Mouse (Mus musculus) intestine, postnatal 0 days (tissue): ENCODE measurements around the gene Atp8a2. TPM values are rescaled to one million over a fixed set of nuclear protein-coding genes. Genes with fewer than 3 reads are reported as not detected.
"Not testable (repeated sequence)": the region's sequence is repeated elsewhere in the genome, so short reads cannot be mapped to it uniquely, and the experiment has no call there.

ENCODE experiments used
- ATAC-seq: fragments of 200-750 bp; cut with Nextera tagmentation; 2 replicates; pipeline ENCODE4 v1.8.0; 2017; ENCODE audit warnings: mild to moderate bottlenecking, moderate TSS enrichment, moderate library complexity
- H3K27ac ChIP-seq: fragments of 300-500 bp; sonication (generic); 2 replicates; pipeline ENCODE4 v1.5.1; 2014; ENCODE audit warnings: mild to moderate bottlenecking, low read depth, low read length, moderate library complexity
- H3K27me3 ChIP-seq: fragments of 300-500 bp; sonication (generic); replicated peaks from 2 replicates; pipeline ENCODE4 v1.6.1; 2014; ENCODE audit warnings: low read length, mixed read lengths; ENCODE audit not compliant: control insufficient read depth, insufficient read depth
- H3K36me3 ChIP-seq: fragments of 300-500 bp; sonication (generic); 2 replicates; pipeline ENCODE4 v1.6.1; 2014; ENCODE audit warnings: mild to moderate bottlenecking, moderate library complexity; ENCODE audit not compliant: control insufficient read depth, insufficient read depth
- H3K4me1 ChIP-seq: fragments of 300-500 bp; sonication (generic); replicated peaks from 2 replicates; pipeline ENCODE4 v1.6.1; 2014; ENCODE audit warnings: antibody characterized with exemption, low read length, mixed read lengths; ENCODE audit not compliant: control insufficient read depth, insufficient read depth
- H3K4me2 ChIP-seq: fragments of 300-500 bp; sonication (generic); replicated peaks from 2 replicates; pipeline ENCODE4 v1.6.1; 2014; ENCODE audit warnings: low read depth, mild to moderate bottlenecking, moderate library complexity
- H3K4me3 ChIP-seq: fragments of 300-500 bp; sonication (generic); 2 replicates; pipeline ENCODE4 v1.5.1; 2014; ENCODE audit warnings: low read depth, low read length
- H3K9ac ChIP-seq: fragments of 300-500 bp; sonication (generic); 2 replicates; pipeline ENCODE4 v1.6.1; 2014; ENCODE audit warnings: mild to moderate bottlenecking, low read depth, low read length
- H3K9me3 ChIP-seq: fragments of 300-500 bp; sonication (generic); 2 replicates; pipeline ENCODE4 v1.6.1; 2016; ENCODE audit warnings: mixed run types; ENCODE audit not compliant: control insufficient read depth
- CTCF ChIP-seq: sonication (generic); IDR thresholded peaks from 2 replicates; pipeline ENCODE4 v1.5.1; 2016; ENCODE audit warnings: low read depth, mild to moderate bottlenecking, control low read depth, antibody characterized with exemption, moderate library complexity
- WGBS: fragments of 180-500 bp; shearing (Covaris S2); extraction: QIAGEN DNeasy Blood & Tissue Kit; methylation state at CpG from one replicate; pipeline ENCODE4 v1.1.7; 2014; 5-methylcytosine and 5-hydroxymethylcytosine counted together
- polyA plus RNA-seq: library from polyadenylated mRNA; unstranded; fragments of >200 nt; fragmentation: Nextera tagmentation; extraction: Ambion mirVana; gene quantifications from 2 replicates; pipeline ENCODE4 v1.2.1, GENCODE M21; 2015

Atp8a2 gene
- polyA plus RNA-seq, 1 experiment from 2014 or later: 5.1 TPM

GRCm38 (mm10) chr14:59729298-59730042 lies 467.5 kb downstream of the Atp8a2 start:
- Histone ChIP-seq H3K4me1 (no peaks in the 10 kb centered on the region), H3K4me2 (no peak overlapping the region), H3K27ac (no peak overlapping the region), H3K4me3 (no peak overlapping the region), H3K9ac (no peak overlapping the region), H3K27me3 (no peaks in the 10 kb centered on the region), H3K36me3 (no peaks in the 10 kb centered on the region), H3K9me3 (no peaks in the 10 kb centered on the region)
- TF ChIP-seq CTCF: no peak
- 35% methylated on average over 3 of the region's 3 CpGs for WGBS
- ATAC-seq: no peak

- no peak for TF ChIP-seq CTCF
- Histone ChIP-seq H3K9me3 (no peaks in the 10 kb centered on the region), H3K27ac (no peak overlapping the region), H3K4me1 (no peaks in the 10 kb centered on the region), H3K9ac (no peak overlapping the region), H3K4me2 (no peak overlapping the region), H3K36me3 (no peaks in the 10 kb centered on the region), H3K4me3 (no peak overlapping the region), H3K27me3 (no peaks in the 10 kb centered on the region)
- 79% methylated on average over 4 of the region's 4 CpGs for WGBS
- no peak for ATAC-seq
Observed at GRCm38 (mm10) chr14:59727016-59727415, 470.0 kb downstream of the Atp8a2 start.

- Histone ChIP-seq H3K27me3 (no peaks in the 10 kb centered on the region), H3K9me3 (no peaks in the 10 kb centered on the region), H3K9ac (no peak overlapping the region), H3K4me1 (no peaks in the 10 kb centered on the region), H3K36me3 (no peaks in the 10 kb centered on the region), H3K4me2 (no peak overlapping the region), H3K27ac (no peak overlapping the region), H3K4me3 (no peak overlapping the region)
- ATAC-seq: no peak
- 82% methylated on average over 2 of the region's 2 CpGs for WGBS
- no peak for TF ChIP-seq CTCF
Observed at GRCm38 (mm10) chr14:59723163-59723562, 473.8 kb downstream of the Atp8a2 start.

GRCm38 (mm10) chr14:59721957-59722356 lies 475.0 kb downstream of the Atp8a2 start:
- Histone ChIP-seq H3K27ac (no peak overlapping the region), H3K36me3 (no peaks in the 10 kb centered on the region), H3K4me1 (no peaks in the 10 kb centered on the region), H3K9me3 (no peaks in the 10 kb centered on the region), H3K4me2 (no peak overlapping the region), H3K27me3 (no peaks in the 10 kb centered on the region), H3K9ac (no peak overlapping the region), H3K4me3 (no peak overlapping the region)
- no peak for ATAC-seq
- 60% methylated on average over 4 of the region's 4 CpGs for WGBS
- no peak for TF ChIP-seq CTCF

- Histone ChIP-seq H3K4me2 (no peak overlapping the region), H3K4me3 (no peak overlapping the region), H3K9ac (no peak overlapping the region), H3K27me3 (no peaks in the 10 kb centered on the region), H3K27ac (no peak overlapping the region), H3K9me3 (no peaks in the 10 kb centered on the region), H3K4me1 (no peaks in the 10 kb centered on the region), H3K36me3 (no peaks in the 10 kb centered on the region)
- no peak for TF ChIP-seq CTCF
- no peak for ATAC-seq
- 71% methylated on average over 3 of the region's 3 CpGs for WGBS
Observed at GRCm38 (mm10) chr14:59721356-59721755, 475.6 kb downstream of the Atp8a2 start.

GRCm38 (mm10) chr14:59720386-59720785 lies 476.6 kb downstream of the Atp8a2 start:
- no peak overlapping the region for H3K4me2 ChIP-seq
- TF ChIP-seq CTCF: no peak
- no peaks in the 10 kb centered on the region; the same call in 1 of the 2 replicates for H3K4me1 ChIP-seq
- H3K36me3 ChIP-seq: no peaks in the 10 kb centered on the region
- no peak overlapping the region for H3K9ac ChIP-seq
- no peak overlapping the region for H3K27ac ChIP-seq
- 75% methylated on average over 4 of the region's 4 CpGs for WGBS
- no peak for ATAC-seq
- H3K27me3 ChIP-seq: no peaks in the 10 kb centered on the region
- H3K9me3 ChIP-seq: no peaks in the 10 kb centered on the region
- H3K4me3 ChIP-seq: no peak overlapping the region

GRCm38 (mm10) chr14:59716443-59717085 lies 480.4 kb downstream of the Atp8a2 start:
- ATAC-seq, H3K9me3 ChIP-seq, H3K9ac ChIP-seq, H3K27ac ChIP-seq, H3K4me1 ChIP-seq, H3K4me2 ChIP-seq, H3K27me3 ChIP-seq, H3K4me3 ChIP-seq, H3K36me3 ChIP-seq: not testable (repeated sequence)
- 73% methylated on average over 3 of the region's 3 CpGs for WGBS
